In genomic region chr12:84912652-84913104, GRCm38 (mm10) we compare ENCODE assay signal across 15 mouse cellular contexts. TPM values are rescaled to one million over a fixed set of nuclear protein-coding genes. Genes with fewer than 3 reads are reported as not detected.
DNase-seq lines count a peak whose midpoint lies in the region; ATAC-seq lines count a peak whose summit lies in the region.
"Had no signal": no experiment of that assay in that cellular context is flagged by ENCODE, and none has a peak within 500 bp of the region (broad histone marks: within the 10 kb centered on the region; RNA-seq: fewer than 3 reads in every experiment).

No protein-coding gene starts in this region.

- peaks cover 5% of the 10 kb centered on the region; the same call in 1 of the 2 replicates for H3K36me3 ChIP-seq in hindbrain, embryonic 16.5 days (ENCODE audit: control insufficient read depth, insufficient read depth, low read length)
- H3K36me3 ChIP-seq: heart, embryonic 15.5 days had no signal

- H3K27ac ChIP-seq in hindbrain, embryonic 16.5 days (ENCODE audit: low read depth, low read length) = no peak overlapping the region
- H3K27ac ChIP-seq: embryonic facial prominence, embryonic 10.5 days; gastrocnemius, adult 2 months; heart, embryonic 15.5 days; kidney, embryonic 15.5 days had no signal

- ATAC-seq in hindbrain, embryonic 16.5 days = peak; percentile 91
- ATAC-seq in CD4-positive, CD25-positive, alpha-beta regulatory T cell, adult 4 months = no peak
- ATAC-seq: inflammation-experienced regulatory T-cells, adult 6 months; liver, postnatal 0 days had no signal

- no peak overlapping the region for H3K4me2 ChIP-seq in hindbrain, embryonic 16.5 days (ENCODE audit: low read length)
- H3K4me2 ChIP-seq: heart, embryonic 15.5 days; kidney, embryonic 15.5 days had no signal

- H3K9me3 ChIP-seq in hindbrain, embryonic 16.5 days (ENCODE audit: control insufficient read depth, low read length) = no peaks in the 10 kb centered on the region
- H3K9me3 ChIP-seq: embryonic facial prominence, embryonic 10.5 days; heart, embryonic 15.5 days; kidney, embryonic 15.5 days had no signal

- no peaks in the 10 kb centered on the region for H3K27me3 ChIP-seq in hindbrain, embryonic 16.5 days (replicated peaks; ENCODE audit: control insufficient read depth, insufficient read depth, low read length)
- H3K27me3 ChIP-seq: heart, embryonic 15.5 days; kidney, embryonic 15.5 days had no signal

- peaks cover 6% of the 10 kb centered on the region; the same call in 1 of the 2 replicates for H3K4me1 ChIP-seq in hindbrain, embryonic 16.5 days (ENCODE audit: control insufficient read depth, insufficient read depth, low read depth, low read length)

- DNase-seq in cerebellum, adult 11-12 months = peak; percentile 46
- no peak for DNase-seq in cerebellum, adult 11 months
- peak; percentile 75 for DNase-seq in left cerebral cortex, postnatal 4 days
- DNase-seq in left cerebral cortex, postnatal 36 days (ENCODE audit: low spot score in 2 of 2) = no peak
- peak; percentile 18 for DNase-seq in MN1 (ENCODE audit: low spot score)
- DNase-seq in heart, adult 8-10 months (ENCODE audit: low spot score) = no peak
- DNase-seq: adrenal gland, postnatal 10 days; gastrocnemius, adult 2 months; liver, postnatal 0 days had no signal

- H3K9ac ChIP-seq in hindbrain, embryonic 16.5 days (ENCODE audit: low read depth, low read length) = no peak overlapping the region
- H3K9ac ChIP-seq: heart, embryonic 15.5 days; kidney, embryonic 15.5 days; liver, postnatal 0 days had no signal

- H3K4me3 ChIP-seq in hindbrain, embryonic 16.5 days (ENCODE audit: low read length) = no peak overlapping the region
- H3K4me3 ChIP-seq: embryonic facial prominence, embryonic 10.5 days; gastrocnemius, adult 2 months; heart, embryonic 15.5 days; kidney, embryonic 15.5 days had no signal

- intact Hi-C loops in left cerebral cortex, postnatal 4 days (cut with DNase I) = no loop called here
- intact Hi-C loops in left cerebral cortex, postnatal 36 days (cut with DNase I) = no loop called here

- 67% methylated on average over 4 of the region's 4 CpGs for WGBS in hindbrain, embryonic 16.5 days

RNA-seq across cellular contexts. Expression of gene Ltbp2, which starts 36.3 kb away (rescaled TPM):
- under 1 TPM; 0.42 to 0.54 TPM for total RNA-seq in left cerebral cortex, postnatal 4 days (2021)
- under 1 TPM; 0.41 to 0.52 TPM for total RNA-seq in left cerebral cortex, postnatal 36 days (2021)
- polyA plus RNA-seq in hindbrain, embryonic 16.5 days (2015; fragmentation: Nextera tagmentation; extraction: Ambion mirVana) = 0.20 and 0.31 TPM in 2 replicates
- polyA plus RNA-seq in CD4-positive, CD25-positive, alpha-beta regulatory T cell, adult 4 months (2017; shearing (Covaris generic)) = not detected
- total RNA-seq in heart, adult 8-10 months (2022) = 1 to 10 TPM in 3 of 4 experiments, under 1 TPM in 1; 0.88 to 1.1 (median 1.1) TPM
- polyA plus RNA-seq: inflammation-experienced regulatory T-cells, adult 6 months had no signal

RNA-seq across cellular contexts. Expression of gene Fcf1, which starts 58.0 kb away (rescaled TPM):
- total RNA-seq in left cerebral cortex, postnatal 4 days (2021) = 10 to 100 TPM; 41.0 to 47.8 TPM
- 10 to 100 TPM; 30.1 to 34.3 TPM for total RNA-seq in left cerebral cortex, postnatal 36 days (2021)
- polyA plus RNA-seq in hindbrain, embryonic 16.5 days (2015; fragmentation: Nextera tagmentation; extraction: Ambion mirVana) = 72.8 and 74.8 TPM in 2 replicates
- 100 to 1,000 TPM; 189 to 203 TPM for polyA plus RNA-seq in CD4-positive, CD25-positive, alpha-beta regulatory T cell, adult 4 months (2017; shearing (Covaris generic))
- 10 to 100 TPM; 36.3 to 41.1 (median 40.7) TPM for total RNA-seq in heart, adult 8-10 months (2022)

RNA-seq across cellular contexts. Expression of gene Arel1, which starts 58.0 kb away (rescaled TPM):
- total RNA-seq in left cerebral cortex, postnatal 4 days (2021) = 10 to 100 TPM; 90.9 to 91.7 TPM
- 100 to 1,000 TPM in 1 of 2 experiments, 10 to 100 TPM in 1; 96.2 to 112 TPM for total RNA-seq in left cerebral cortex, postnatal 36 days (2021)
- 29.3 and 36.0 TPM in 2 replicates for polyA plus RNA-seq in hindbrain, embryonic 16.5 days (2015; fragmentation: Nextera tagmentation; extraction: Ambion mirVana)
- polyA plus RNA-seq in CD4-positive, CD25-positive, alpha-beta regulatory T cell, adult 4 months (2017; shearing (Covaris generic)) = 10 to 100 TPM; 28.4 to 28.7 TPM
- total RNA-seq in heart, adult 8-10 months (2022) = 10 to 100 TPM; 48.3 to 63.3 (median 50.8) TPM

Comparison
In these comparisons a context has a peak if more than half of its experiments do, and no peak if none do; other contexts are left out.
1. DNase-seq: peak in cerebellum, adult 11-12 months (single experiment), left cerebral cortex, postnatal 4 days (single experiment) and MN1 (single experiment); none in cerebellum, adult 11 months (single experiment), left cerebral cortex, postnatal 36 days (0 of 2) and heart, adult 8-10 months (single experiment).